ENCODE assay signal across 27 mouse cellular contexts in genomic region chr10:20299114-20299513, GRCm38 (mm10). TPM values are rescaled to one million over a fixed set of nuclear protein-coding genes. Genes with fewer than 3 reads are reported as not detected.
"Had no signal": no experiment of that assay in that cellular context is flagged by ENCODE, and none has a peak within 500 bp of the region (broad histone marks: within the 10 kb centered on the region; RNA-seq: fewer than 3 reads in every experiment).

No protein-coding gene starts in this region.

- H3K4me3 ChIP-seq: gastrocnemius, adult 2 months; hindbrain, embryonic 10.5 days; hindbrain, embryonic 12.5 days; intestine, embryonic 15.5 days; kidney, embryonic 15.5 days; limb, embryonic 13.5 days; limb, embryonic 15.5 days; liver, embryonic 12.5 days had no signal

- H3K4me2 ChIP-seq: hindbrain, embryonic 12.5 days; hindbrain, embryonic 14.5 days; intestine, embryonic 15.5 days; kidney, embryonic 15.5 days; limb, embryonic 13.5 days; limb, embryonic 15.5 days; liver, embryonic 12.5 days had no signal

- H3K27ac ChIP-seq: gastrocnemius, adult 2 months; hindbrain, embryonic 10.5 days; hindbrain, embryonic 12.5 days; hindbrain, embryonic 14.5 days; intestine, embryonic 15.5 days; kidney, embryonic 15.5 days; kidney, postnatal 0 days; limb, embryonic 13.5 days; limb, embryonic 15.5 days; liver, embryonic 12.5 days; liver, embryonic 14.5 days had no signal

- DNase-seq: gastrocnemius, adult 2 months; gastrocnemius, postnatal 10 days; gastrocnemius, postnatal 25 days; heart, postnatal 10 days; kidney, adult 2 months; kidney, adult 9 months; kidney, postnatal 14 days; kidney, postnatal 36 days; layer of hippocampus, adult 9-11 months; layer of hippocampus, postnatal 36 days; left cerebral cortex, postnatal 4 days; lung, adult 18-20 months had no signal

- ATAC-seq: forebrain, embryonic 16.5 days; hindbrain, embryonic 16.5 days; inflammation-experienced regulatory T-cells, adult 6 months; intestine, embryonic 15.5 days; intestine, postnatal 0 days; liver, embryonic 12.5 days had no signal

- H3K9ac ChIP-seq: hindbrain, embryonic 12.5 days; hindbrain, embryonic 14.5 days; intestine, embryonic 15.5 days; kidney, embryonic 15.5 days; limb, embryonic 13.5 days; limb, embryonic 15.5 days; liver, embryonic 12.5 days; liver, embryonic 14.5 days had no signal

- H3K36me3 ChIP-seq: hindbrain, embryonic 10.5 days; hindbrain, embryonic 12.5 days; intestine, embryonic 15.5 days; kidney, embryonic 15.5 days; limb, embryonic 13.5 days; limb, embryonic 15.5 days; liver, embryonic 12.5 days had no signal

- H3K4me1 ChIP-seq: hindbrain, embryonic 10.5 days; hindbrain, embryonic 12.5 days; intestine, embryonic 15.5 days; kidney, embryonic 15.5 days; limb, embryonic 13.5 days; limb, embryonic 15.5 days; liver, embryonic 12.5 days had no signal

- H3K27me3 ChIP-seq: hindbrain, embryonic 12.5 days; intestine, embryonic 15.5 days; kidney, embryonic 15.5 days; limb, embryonic 13.5 days; limb, embryonic 15.5 days; liver, embryonic 12.5 days had no signal

- H3K9me3 ChIP-seq: hindbrain, embryonic 10.5 days; hindbrain, embryonic 12.5 days; intestine, embryonic 15.5 days; kidney, embryonic 15.5 days; limb, embryonic 13.5 days; limb, embryonic 15.5 days; liver, embryonic 12.5 days had no signal

RNA-seq across cellular contexts. Expression of gene Mtfr2, which starts 48.5 kb away (rescaled TPM):
- total RNA-seq: gastrocnemius, adult 2 months; gastrocnemius, postnatal 25 days; liver, adult 2 months had no signal
- polyA plus RNA-seq: liver, adult 2 months had no signal
